Comparison of ENCODE assay signal across 8 mouse cellular contexts in the genomic region with DNA sequence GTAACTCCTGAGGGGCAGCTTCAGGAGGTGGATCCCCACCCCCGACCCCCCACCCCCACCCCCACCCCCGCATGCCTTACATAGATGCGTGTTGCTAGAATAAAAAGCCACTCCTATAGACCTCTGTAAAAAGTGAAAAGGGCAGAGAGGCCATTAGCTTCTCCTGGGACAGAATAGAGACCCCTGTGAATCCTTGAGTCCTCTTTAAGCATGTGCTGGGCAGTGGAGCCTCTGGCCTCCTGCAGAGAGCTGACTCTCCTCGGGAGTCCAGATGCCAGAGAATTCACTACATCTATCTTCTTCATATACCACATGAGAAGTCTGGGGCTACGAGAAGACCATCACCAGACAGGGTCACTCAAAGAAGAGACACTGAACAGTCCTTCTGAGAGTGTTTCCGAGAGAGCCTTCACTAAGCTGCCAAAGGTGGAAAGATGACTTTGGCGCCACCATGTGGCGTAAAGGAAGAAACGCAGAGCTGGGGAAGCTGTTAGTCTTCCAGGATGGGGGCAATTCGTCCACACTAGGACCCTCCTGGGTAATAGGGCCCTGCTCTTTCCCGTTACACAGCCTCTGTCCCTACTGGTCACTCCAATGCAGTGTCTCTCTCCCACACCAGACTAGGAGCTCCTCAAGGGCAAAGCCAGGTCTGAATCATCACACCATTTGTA. TPM values are rescaled to one million over a fixed set of nuclear protein-coding genes. Genes with fewer than 3 reads are reported as not detected.
DNase-seq lines count a peak whose midpoint lies in the region; ATAC-seq and TF ChIP-seq lines count a peak whose summit lies in the region.

No protein-coding gene starts in this region.

- H3K4me2 ChIP-seq in heart, embryonic 12.5 days: no peak overlapping the region
- H3K4me2 ChIP-seq in kidney, postnatal 0 days (ENCODE audit: low read length): no peak overlapping the region
- H3K4me2 ChIP-seq in neural tube, embryonic 13.5 days: no peak overlapping the region

- H3K9ac ChIP-seq in heart, embryonic 12.5 days: no peak overlapping the region
- no peak overlapping the region for H3K9ac ChIP-seq in kidney, postnatal 0 days (ENCODE audit: low read depth, low read length)
- no peak overlapping the region for H3K9ac ChIP-seq in neural tube, embryonic 13.5 days

- H3K9me3 ChIP-seq in heart, embryonic 12.5 days (replicated peaks): no peaks in the 10 kb centered on the region
- H3K9me3 ChIP-seq in kidney, postnatal 0 days (replicated peaks; ENCODE audit: low read length): no peaks in the 10 kb centered on the region
- H3K9me3 ChIP-seq in neural tube, embryonic 13.5 days: no peaks in the 10 kb centered on the region

- ATAC-seq in heart, embryonic 12.5 days (ENCODE audit: insufficient number of reproducible peaks, low FRiP score): peak; percentile 35; the same call in 1 of the 2 replicates
- peak; percentile 66 for ATAC-seq in kidney, postnatal 0 days (replicated peaks; ENCODE audit: low FRiP score, low read depth)
- ATAC-seq in neural tube, embryonic 13.5 days (ENCODE audit: low read depth): peak; percentile 32; the same call in 1 of the 2 replicates

- H3K4me1 ChIP-seq in heart, embryonic 12.5 days (replicated peaks): peaks cover 26% of the 10 kb centered on the region
- 0 out of 2 replicates have a peak, but pooled peaks cover 4% of the 10 kb centered on the region for H3K4me1 ChIP-seq in kidney, postnatal 0 days (replicated peaks; ENCODE audit: insufficient read depth, low read length)
- no peaks in the 10 kb centered on the region for H3K4me1 ChIP-seq in neural tube, embryonic 13.5 days (replicated peaks)

- H3K36me3 ChIP-seq in heart, embryonic 12.5 days: no peaks in the 10 kb centered on the region
- H3K36me3 ChIP-seq in kidney, postnatal 0 days (ENCODE audit: insufficient read depth, low read length): no peaks in the 10 kb centered on the region
- H3K36me3 ChIP-seq in neural tube, embryonic 13.5 days: no peaks in the 10 kb centered on the region

- H3K27me3 ChIP-seq in heart, embryonic 12.5 days (replicated peaks): no peaks in the 10 kb centered on the region
- no peaks in the 10 kb centered on the region for H3K27me3 ChIP-seq in kidney, postnatal 0 days (ENCODE audit: insufficient read depth, low read length)
- no peaks in the 10 kb centered on the region; the same call in 1 of the 2 replicates for H3K27me3 ChIP-seq in neural tube, embryonic 13.5 days

- peak; percentile 83 for DNase-seq in A20 (ENCODE audit: low read depth, low spot score)
- DNase-seq in T-cell, adult 2 months (ENCODE audit: low spot score): peak; percentile 64
- peak; percentile 92 for DNase-seq in embryo, embryonic 10.5 days (ENCODE audit: low spot score)
- peak; percentile 92 for DNase-seq in kidney, postnatal 0 days (ENCODE audit: low spot score)
- peak; percentile 48 to 59 for DNase-seq in lung, adult 18-20 months
- peak; percentile 66 for DNase-seq in testis, postnatal 10 days (ENCODE audit: low spot score)

- no peak overlapping the region for H3K27ac ChIP-seq in heart, embryonic 12.5 days (ENCODE audit: poor library complexity, severe bottlenecking)
- H3K27ac ChIP-seq in kidney, postnatal 0 days: no peak overlapping the region
- H3K27ac ChIP-seq in neural tube, embryonic 13.5 days (replicated peaks): no peak overlapping the region

- WGBS in heart, embryonic 12.5 days: 17% methylated on average over 11 of the region's 11 CpGs
- WGBS in kidney, postnatal 0 days: 16% methylated on average over 11 of the region's 11 CpGs
- 18% methylated on average over 11 of the region's 11 CpGs for WGBS in neural tube, embryonic 13.5 days

- H3K4me3 ChIP-seq in heart, embryonic 12.5 days: no peak overlapping the region
- no peak overlapping the region for H3K4me3 ChIP-seq in kidney, postnatal 0 days (replicated peaks; ENCODE audit: low read depth, low read length)
- no peak overlapping the region for H3K4me3 ChIP-seq in neural tube, embryonic 13.5 days

- TF ChIP-seq CTCF in kidney, postnatal 0 days (IDR thresholded peaks at IDR 0.05; ENCODE audit: low read depth): peak; percentile 94

RNA-seq across cellular contexts. Expression of gene P2ry2, which starts 39.0 kb away (rescaled TPM):
- polyA plus RNA-seq in heart, embryonic 12.5 days (2016; fragmentation: Nextera tagmentation; extraction: Ambion mirVana): 1.1 and 1.2 TPM in 2 replicates
- 4.0 and 4.2 TPM in 2 replicates for polyA plus RNA-seq in kidney, postnatal 0 days (2015; fragmentation: Nextera tagmentation; extraction: Ambion mirVana)
- 0.51 and 1.5 TPM in 2 replicates for polyA plus RNA-seq in neural tube, embryonic 13.5 days (2015; fragmentation: Nextera tagmentation; extraction: Ambion mirVana)

RNA-seq across cellular contexts. Expression of gene Fchsd2, which starts 41.0 kb away (rescaled TPM):
- 18.4 and 18.7 TPM in 2 replicates for polyA plus RNA-seq in heart, embryonic 12.5 days (2016; fragmentation: Nextera tagmentation; extraction: Ambion mirVana)
- polyA plus RNA-seq in kidney, postnatal 0 days (2015; fragmentation: Nextera tagmentation; extraction: Ambion mirVana): 15.9 and 16.5 TPM in 2 replicates
- 36.8 and 37.3 TPM in 2 replicates for polyA plus RNA-seq in neural tube, embryonic 13.5 days (2015; fragmentation: Nextera tagmentation; extraction: Ambion mirVana)
